Mouse (Mus musculus) liver, embryonic 14.5 days (tissue): Measurements from ENCODE around the gene Myo18b.

Source experiments
- CTCF ChIP-seq: IDR thresholded peaks from 2 replicates; pipeline ENCODE4 v1.5.1; 2016; ENCODE audit warnings: antibody characterized with exemption, low read depth, control low read depth
- EP300 ChIP-seq: IDR thresholded peaks from 2 replicates; pipeline ENCODE4 v1.6.1; 2016; ENCODE audit warnings: antibody characterized with exemption, low read depth

DNA sequence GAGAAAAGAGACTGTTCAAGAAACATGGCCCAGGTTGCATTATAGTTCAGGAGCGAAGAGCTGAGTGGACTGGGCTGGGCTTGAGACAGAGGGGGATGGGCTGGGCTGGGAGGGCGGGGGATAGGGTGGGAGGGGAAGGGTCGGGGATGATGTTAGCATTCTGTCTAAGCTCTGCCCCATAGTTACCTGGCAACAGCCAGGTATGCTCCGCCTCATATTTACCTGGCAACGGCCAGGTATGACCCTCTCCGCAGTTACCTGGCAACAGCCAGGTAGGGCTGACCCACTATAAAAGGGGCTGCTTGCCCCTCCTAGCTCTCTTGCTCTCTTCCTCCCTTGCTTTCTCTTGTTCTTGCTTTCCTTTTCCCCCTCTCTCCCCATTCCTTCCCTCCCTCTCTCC is 239.4 kb downstream of the Myo18b start:
- TF ChIP-seq EP300 (no peak), CTCF (no peak)
